Mouse (Mus musculus) frontal cortex, adult 2 months (tissue): Measurements from ENCODE around the gene Cald1. TPM values are rescaled to one million over a fixed set of nuclear protein-coding genes. Genes with fewer than 3 reads are reported as not detected.

ENCODE experiments used
- DNase-seq, 2 experiments: peaks; one replicate each; pipeline ENCODE4 v3.0.0; 2022; ENCODE audit warnings: low spot score in 1 of 2; ENCODE audit errors: extremely low spot score in 1 of 2
- polyA plus RNA-seq: library from polyadenylated mRNA; depleted of rRNA; stranded (reverse); fragments of >200 nt; gene quantifications from 2 replicates; pipeline ENCODE4 v1.2.3, GENCODE M21; 2012

Cald1 gene
- polyA plus RNA-seq, 1 experiment, result 31.0 TPM

DNA sequence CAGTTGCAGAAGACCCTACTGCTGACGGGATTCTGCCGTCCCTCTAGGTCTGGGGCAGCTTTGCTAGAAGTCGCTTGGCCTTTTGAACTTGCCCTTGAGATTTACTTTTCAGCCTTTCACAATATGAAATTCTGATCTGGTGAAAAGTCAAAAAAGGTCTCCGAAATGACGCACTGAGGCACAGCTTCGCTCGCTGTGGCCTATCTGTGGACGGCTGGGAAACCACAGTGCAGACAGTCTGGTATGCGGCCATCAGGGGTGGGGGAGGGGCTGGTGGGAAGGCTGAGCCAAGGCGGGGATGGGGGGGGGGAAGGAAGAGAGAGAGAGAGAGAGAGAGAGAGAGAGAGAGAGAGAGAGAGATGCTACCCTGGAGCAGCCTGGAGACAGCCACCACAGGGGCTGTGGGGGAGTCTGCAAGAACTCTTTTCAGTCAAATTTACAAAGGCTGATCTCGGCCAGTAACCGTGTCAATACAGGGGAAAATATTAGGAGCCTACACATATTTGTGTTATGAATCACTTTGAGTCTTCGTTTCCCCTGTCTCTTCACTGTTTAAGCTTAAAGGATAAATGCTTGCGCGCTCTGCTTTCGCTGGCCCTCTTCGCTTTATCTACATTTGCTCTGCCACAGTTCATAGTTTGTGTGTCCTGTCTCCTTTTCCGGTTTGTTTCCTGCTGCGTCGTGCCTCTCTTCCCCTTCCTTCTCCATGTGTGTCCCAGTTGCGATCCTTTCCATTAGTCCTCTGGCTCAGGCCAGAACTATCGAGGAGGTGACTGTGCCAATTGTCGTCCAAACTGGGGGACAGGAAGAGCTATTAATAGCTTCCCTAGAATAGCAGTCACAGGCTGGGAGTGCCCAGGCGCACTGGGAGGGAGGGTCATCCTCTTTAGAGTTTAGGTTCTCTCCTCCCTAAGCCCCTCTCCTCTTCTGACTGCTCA, 11.9 kb downstream of the Cald1 start:
- no peak for DNase-seq

GRCm38 (mm10) chr6:34613122-34613521, 14.8 kb downstream of the Cald1 start:
- no peak for DNase-seq

GRCm38 (mm10) chr6:34615419-34615818, 17.1 kb downstream of the Cald1 start:
- DNase-seq, result no peak

DNA sequence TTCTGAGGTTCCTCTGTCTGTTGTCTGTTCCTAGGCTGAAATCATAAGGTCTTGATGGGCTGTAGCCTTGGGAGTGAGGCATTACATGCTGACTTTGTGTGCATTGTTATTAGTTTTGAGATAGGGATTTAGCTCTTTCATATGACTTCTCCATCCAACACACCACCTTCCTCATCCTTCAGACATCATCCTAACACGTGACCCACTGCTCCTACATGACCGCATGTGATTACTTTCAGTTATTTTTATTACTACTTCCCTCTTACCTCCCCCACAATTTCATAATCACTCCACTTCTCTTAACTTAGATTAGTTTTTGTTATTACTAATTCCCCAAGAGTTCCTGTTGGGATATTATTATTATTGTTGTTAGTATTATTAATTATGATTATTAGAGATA, 21.2 kb downstream of the Cald1 start:
- no peak for DNase-seq

DNA sequence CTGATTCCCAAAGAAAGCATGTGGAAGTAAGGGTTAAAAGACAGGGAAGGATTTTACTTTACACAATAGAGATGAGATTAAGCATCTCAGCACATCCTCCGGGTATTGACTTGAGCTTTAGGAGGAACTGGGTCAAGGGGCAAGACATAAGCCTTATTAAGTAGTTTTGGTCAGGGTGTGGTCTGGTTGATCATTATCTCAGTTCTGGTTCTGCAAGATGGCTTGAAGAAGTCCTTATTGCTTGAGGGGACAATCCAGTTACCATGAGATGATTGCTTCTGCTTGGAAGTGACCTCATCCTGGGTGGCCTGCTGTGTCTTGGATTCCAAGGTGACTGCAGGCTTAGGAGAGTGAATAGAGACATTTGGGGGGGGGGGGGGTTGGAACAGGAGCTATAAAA, 21.9 kb downstream of the Cald1 start:
- no peak for DNase-seq

DNA sequence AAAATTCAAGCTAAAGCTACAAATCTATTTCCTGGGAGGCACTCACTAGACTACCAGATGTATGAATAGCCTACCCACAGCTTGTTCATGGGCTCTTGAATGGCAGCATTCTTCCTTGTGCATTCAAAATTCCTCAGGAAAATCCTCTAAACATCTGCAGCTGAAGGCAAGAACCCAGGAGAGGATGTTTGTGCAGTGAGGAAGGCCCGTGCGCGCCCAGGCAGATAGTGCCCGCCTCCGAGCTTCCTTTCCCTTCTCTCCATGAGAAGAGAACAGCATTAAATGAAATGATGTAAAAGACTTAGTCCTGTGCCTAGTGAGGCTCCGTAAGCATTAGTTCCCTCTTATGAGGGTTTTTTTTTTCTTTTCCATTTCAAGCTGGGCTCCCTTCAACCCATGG, 24.6 kb downstream of the Cald1 start:
- no peak for DNase-seq

DNA sequence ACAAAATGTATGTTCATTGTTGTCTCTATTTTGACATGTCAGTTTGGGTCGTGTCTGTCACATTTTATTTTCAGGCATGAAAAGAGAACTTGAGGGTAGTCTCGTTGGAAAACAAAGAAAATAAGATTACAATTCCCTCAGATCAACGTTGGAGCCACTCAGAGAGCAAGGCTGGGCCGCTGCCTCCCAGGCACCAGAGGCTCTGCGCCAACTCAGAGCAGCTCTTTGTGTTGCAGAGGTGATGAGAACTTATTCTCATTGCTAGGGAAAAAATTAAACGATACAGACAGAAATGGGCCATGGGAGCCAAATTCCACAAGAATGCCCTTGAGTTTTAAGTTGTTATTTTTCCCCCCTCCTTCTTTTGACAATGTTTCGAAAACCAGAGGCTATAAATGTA, 25.0 kb downstream of the Cald1 start:
- DNase-seq, result no peak

- DNase-seq, result no peak
Observed at GRCm38 (mm10) chr6:34624536-34624935, 26.2 kb downstream of the Cald1 start.

DNA sequence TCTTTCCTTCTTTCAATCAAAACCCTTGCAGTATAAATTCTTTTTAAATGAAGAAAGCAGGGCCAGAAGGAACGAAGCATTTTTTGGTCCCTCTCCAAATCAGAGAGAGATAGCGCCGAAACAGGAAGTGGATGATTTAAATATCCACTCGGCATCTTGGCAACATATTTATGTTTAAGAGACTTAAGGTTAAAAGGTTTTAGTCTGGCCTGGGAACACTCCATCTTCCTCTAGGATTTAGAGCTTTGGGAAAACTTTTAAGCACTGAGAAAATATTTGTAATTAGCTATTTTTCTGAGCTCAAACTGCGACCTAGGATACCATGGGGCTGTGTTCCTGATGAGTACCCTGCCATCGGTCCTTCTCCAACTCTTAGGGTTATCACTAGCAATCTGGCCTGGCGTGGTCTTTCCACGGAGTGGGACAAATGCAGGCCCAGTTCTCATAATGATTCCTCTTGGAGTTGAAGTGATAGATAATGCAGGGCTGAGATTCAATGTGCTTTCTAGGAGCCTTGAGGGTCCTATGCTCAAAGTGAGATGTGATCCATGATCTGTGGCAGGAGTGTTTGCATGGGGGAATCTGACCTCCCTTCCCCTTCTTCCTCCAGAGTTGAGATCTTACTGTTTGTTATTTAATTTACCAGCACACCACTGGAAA, 28.4 kb downstream of the Cald1 start:
- no peak for DNase-seq

- DNase-seq, result no peak
Observed at GRCm38 (mm10) chr6:34628131-34628530, 29.8 kb downstream of the Cald1 start.

- DNase-seq, result no peak
Observed at GRCm38 (mm10) chr6:34633776-34634175, 35.5 kb downstream of the Cald1 start.

- no peak for DNase-seq
Observed at GRCm38 (mm10) chr6:34637588-34638438, 39.5 kb downstream of the Cald1 start.

DNA sequence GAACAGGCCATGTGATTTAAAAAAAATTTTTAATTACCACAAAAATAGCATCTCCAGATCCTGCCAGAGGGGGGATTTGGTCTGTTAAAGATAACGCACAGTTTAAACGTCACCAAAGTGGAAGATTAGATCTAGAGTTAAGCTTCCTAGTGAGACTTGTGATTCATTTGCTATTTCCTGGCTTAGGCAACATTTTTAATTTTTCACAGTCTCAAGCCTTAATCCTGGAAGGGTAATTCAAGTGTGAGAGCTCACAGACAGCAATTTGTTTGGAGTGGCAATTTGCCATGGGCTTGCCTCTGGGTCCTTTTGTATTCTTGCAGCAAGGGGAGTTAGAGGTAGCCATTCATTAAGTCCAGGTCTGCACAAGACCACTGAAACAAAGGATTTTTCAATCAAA, 40.4 kb downstream of the Cald1 start:
- no peak for DNase-seq

DNA sequence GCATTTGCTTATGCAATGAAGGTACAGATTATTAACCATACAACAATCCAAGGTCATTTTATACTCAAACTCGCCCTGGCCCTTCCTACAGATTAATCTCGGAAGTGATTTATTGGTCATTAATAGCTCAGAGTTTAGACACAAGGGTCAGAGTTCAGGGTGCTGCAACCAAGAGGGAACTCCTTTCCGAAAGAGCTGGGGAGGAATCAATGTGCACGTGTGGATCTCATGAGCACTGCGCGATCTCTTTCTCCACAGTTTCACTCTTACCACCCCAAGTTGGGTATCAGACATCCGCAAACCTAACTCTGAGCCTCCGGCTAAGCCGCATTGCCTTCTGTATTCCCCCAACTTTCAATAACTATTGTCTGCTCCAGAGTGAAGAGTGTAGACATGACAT, 41.9 kb downstream of the Cald1 start:
- DNase-seq, result no peak

DNA sequence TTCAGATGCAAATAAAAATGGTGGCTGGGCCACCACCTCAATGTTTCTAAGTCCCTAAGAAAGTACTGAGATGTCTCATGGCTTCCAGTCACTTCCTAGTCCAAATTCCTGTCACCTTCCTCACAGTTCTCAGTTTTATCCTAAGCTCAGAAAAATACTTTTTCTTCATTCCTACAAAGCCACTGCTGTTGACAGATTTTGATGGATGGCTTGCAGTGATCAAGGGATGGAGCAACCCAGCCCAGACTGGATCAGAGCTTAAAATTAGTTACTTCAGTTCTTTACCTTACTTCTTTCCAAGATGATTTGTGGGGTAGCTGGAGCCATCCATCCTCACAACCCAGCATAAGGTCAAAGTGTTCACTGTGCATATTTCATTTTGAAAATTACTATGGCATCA, 42.8 kb downstream of the Cald1 start:
- no peak for DNase-seq

GRCm38 (mm10) chr6:34642075-34642547, 43.8 kb downstream of the Cald1 start:
- peak in 1 of 2 experiments; percentile 35 for DNase-seq

DNA sequence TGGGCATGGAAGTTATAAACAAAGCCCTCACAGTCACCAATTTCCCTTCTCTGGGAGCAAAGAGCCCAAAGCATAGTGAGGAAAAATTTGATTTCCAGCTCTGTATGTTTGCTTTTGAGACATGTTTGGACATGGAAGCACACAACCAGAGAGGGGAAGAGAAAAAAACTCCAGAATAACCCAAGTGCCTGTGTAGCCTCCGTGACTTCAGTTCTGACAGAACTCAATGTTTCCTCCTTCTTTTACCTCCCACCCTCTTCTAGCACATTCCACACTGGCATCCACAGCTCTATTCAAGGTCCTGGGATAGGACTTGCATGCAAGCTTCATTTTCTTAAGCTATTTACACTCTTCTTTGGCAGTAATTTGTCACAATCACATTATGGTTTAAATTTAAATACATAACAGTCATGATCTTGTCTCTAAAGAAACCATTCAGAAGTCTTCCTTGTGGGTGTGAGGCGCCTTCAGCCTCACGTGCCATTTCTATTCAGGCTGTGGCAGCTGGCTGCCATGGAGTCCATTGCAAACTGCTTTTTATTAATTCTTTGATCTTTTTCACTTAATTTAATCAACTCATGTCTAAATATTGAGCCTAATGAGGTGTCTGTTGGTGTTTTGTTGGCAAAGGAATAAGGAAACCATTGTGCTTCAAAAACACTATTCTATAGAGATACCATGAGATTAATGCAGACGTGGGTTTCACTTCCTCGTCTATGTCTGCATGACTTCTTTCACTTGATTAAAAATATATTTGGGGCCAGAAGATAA, 49.9 kb downstream of the Cald1 start:
- DNase-seq, result no peak

- DNase-seq, result no peak
Observed at GRCm38 (mm10) chr6:34651298-34651697, 53.0 kb downstream of the Cald1 start.

GRCm38 (mm10) chr6:34655719-34656118, 57.4 kb downstream of the Cald1 start:
- DNase-seq, result no peak

DNA sequence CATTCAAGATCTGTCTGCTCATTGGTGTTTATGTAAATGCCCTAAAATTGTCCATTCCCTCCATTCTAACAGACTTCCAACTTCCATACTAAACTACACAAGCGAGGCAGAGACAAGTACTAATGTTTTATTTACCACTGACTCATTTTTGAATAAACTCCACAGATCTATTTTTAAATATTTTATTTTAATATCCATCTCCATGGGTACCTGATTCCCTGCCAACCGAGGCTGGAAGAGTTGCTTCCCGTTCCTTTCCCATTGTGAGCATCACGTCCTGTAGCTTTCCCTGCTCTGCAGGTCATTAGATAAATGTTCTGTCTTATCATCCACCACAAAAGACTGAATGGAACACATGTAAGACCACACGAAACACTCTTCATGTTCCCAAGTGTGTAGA, 60.5 kb downstream of the Cald1 start:
- DNase-seq, result peak in 1 of 2 experiments; percentile 13
